Comparison of ENCODE assay signal across 18 mouse cellular contexts in the genomic region with DNA sequence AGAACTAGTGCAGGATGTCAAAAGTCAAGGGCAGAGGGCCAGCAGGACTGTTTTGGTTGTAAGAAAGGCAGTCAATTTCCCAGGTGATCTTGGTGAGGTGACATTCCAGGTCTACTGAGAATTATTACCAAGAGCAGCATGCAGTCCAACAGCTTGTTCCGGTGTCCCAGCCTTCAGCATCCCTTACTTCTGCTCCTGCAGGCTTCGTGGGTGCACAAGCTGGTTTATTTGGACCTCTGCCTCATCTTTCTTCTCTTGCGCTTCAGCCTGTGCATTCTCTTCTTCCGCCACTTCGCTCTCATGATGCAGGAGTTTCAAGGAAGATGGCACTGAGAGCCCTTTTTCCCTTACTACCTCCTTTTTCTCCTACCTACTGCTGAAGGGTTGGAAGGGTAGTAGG. TPM values are rescaled to one million over a fixed set of nuclear protein-coding genes. Genes with fewer than 3 reads are reported as not detected.
A peak's percentile ranks its signal among the peaks of the same experiment; 100 is the strongest.
DNase-seq lines count a peak whose midpoint lies in the region; ATAC-seq lines count a peak whose summit lies in the region.
"Had no signal": no experiment of that assay in that cellular context is flagged by ENCODE, and none has a peak within 500 bp of the region (broad histone marks: within the 10 kb centered on the region; RNA-seq: fewer than 3 reads in every experiment).

No protein-coding gene starts in this region.

- no peak overlapping the region for H3K27ac ChIP-seq in hindbrain, embryonic 10.5 days
- H3K27ac ChIP-seq: embryonic facial prominence, embryonic 13.5 days; forebrain, embryonic 13.5 days; heart, embryonic 10.5 days; hindbrain, embryonic 14.5 days; intestine, embryonic 15.5 days had no signal

- H3K27me3 ChIP-seq in hindbrain, embryonic 10.5 days (ENCODE audit: insufficient read depth, poor library complexity, severe bottlenecking): no peaks in the 10 kb centered on the region
- H3K27me3 ChIP-seq: embryonic facial prominence, embryonic 13.5 days; forebrain, embryonic 13.5 days; intestine, embryonic 15.5 days had no signal

- no peaks in the 10 kb centered on the region for H3K9me3 ChIP-seq in hindbrain, embryonic 10.5 days
- H3K9me3 ChIP-seq: embryonic facial prominence, embryonic 13.5 days; forebrain, embryonic 13.5 days; heart, embryonic 10.5 days; intestine, embryonic 15.5 days had no signal

- 84% methylated on average over 5 of the region's 5 CpGs for WGBS in hindbrain, embryonic 10.5 days

- peak; percentile 17 for DNase-seq in adrenal gland, postnatal 14 days
- no peak for DNase-seq in adrenal gland, adult 2 months
- peak; percentile 14 to 19 for DNase-seq in cerebellum, postnatal 14 days
- DNase-seq in layer of hippocampus, adult 11-12 months (ENCODE audit: low spot score): peak; percentile 33
- DNase-seq in layer of hippocampus, postnatal 25 days (ENCODE audit: extremely low spot score in 1 of 2, low spot score in 1 of 2): no peak
- peak; percentile 22 for DNase-seq in adipocyte (ENCODE audit: low spot score)
- DNase-seq in hindbrain, embryonic 10.5 days (ENCODE audit: low spot score): no peak
- DNase-seq: cerebellum, postnatal 36 days; forebrain, postnatal 0 days; gastrocnemius, postnatal 36 days; heart, postnatal 10 days; kidney, adult 18-20 months had no signal

- ATAC-seq in cerebellum, adult (ENCODE audit: insufficient number of reproducible peaks, low FRiP score, low TSS enrichment): no peak
- ATAC-seq: forebrain, embryonic 13.5 days; forebrain, postnatal 0 days; intestine, embryonic 15.5 days had no signal

- no peaks in the 10 kb centered on the region for H3K36me3 ChIP-seq in hindbrain, embryonic 10.5 days
- H3K36me3 ChIP-seq: embryonic facial prominence, embryonic 13.5 days; heart, embryonic 10.5 days; intestine, embryonic 15.5 days had no signal

- no peak overlapping the region for H3K4me3 ChIP-seq in hindbrain, embryonic 10.5 days
- H3K4me3 ChIP-seq: embryonic facial prominence, embryonic 13.5 days; forebrain, embryonic 13.5 days; heart, embryonic 10.5 days; intestine, embryonic 15.5 days had no signal

- H3K4me1 ChIP-seq in hindbrain, embryonic 10.5 days (replicated peaks): no peaks in the 10 kb centered on the region
- H3K4me1 ChIP-seq: embryonic facial prominence, embryonic 13.5 days; forebrain, embryonic 13.5 days; heart, embryonic 10.5 days; intestine, embryonic 15.5 days had no signal

RNA-seq across cellular contexts. Expression of a gene that starts 15.2 kb away (rescaled TPM):
- 32.2 and 35.1 TPM in 2 replicates for total RNA-seq in adrenal gland, postnatal 14 days (2021)
- total RNA-seq in adrenal gland, adult 2 months (2021): 10 to 100 TPM; 51.2 to 66.1 TPM
- polyA plus RNA-seq in adrenal gland, adult 2 months (2012; rRNA removed): 12.9 and 17.2 TPM in 2 replicates
- 10 to 100 TPM; 15.6 to 22.3 TPM for total RNA-seq in layer of hippocampus, postnatal 25 days (2021)
- polyA plus RNA-seq in hindbrain, embryonic 10.5 days (2016; fragmentation: Nextera tagmentation; extraction: Ambion mirVana): 6.2 and 10.2 TPM in 2 replicates

Comparison
In these comparisons a context has a peak if more than half of its experiments do, and no peak if none do; other contexts are left out.
1. DNase-seq: peak in adrenal gland, postnatal 14 days (single experiment), cerebellum, postnatal 14 days (2 of 2), layer of hippocampus, adult 11-12 months (single experiment) and adipocyte (single experiment); none in adrenal gland, adult 2 months (single experiment), layer of hippocampus, postnatal 25 days (0 of 2) and hindbrain, embryonic 10.5 days (single experiment).